Mouse (Mus musculus) lung, embryonic 14.5 days (tissue): ENCODE measurements around the gene Rpl19. TPM values are rescaled to one million over a fixed set of nuclear protein-coding genes. Genes with fewer than 3 reads are reported as not detected.

Source experiments
- ATAC-seq: fragments of 200-750 bp; cut with Nextera tagmentation; 2 replicates; pipeline ENCODE4 v1.8.0; 2017; ENCODE audit warnings: mild to moderate bottlenecking, moderate TSS enrichment, moderate library complexity; ENCODE audit not compliant: insufficient read depth
- DNase-seq: peaks from one replicate; pipeline ENCODE4 v3.0.0-alpha.2; 2015
- H3K27ac ChIP-seq: fragments of 300-500 bp; sonication (generic); 2 replicates; pipeline ENCODE4 v1.5.1; 2014; ENCODE audit warnings: low read depth, mild to moderate bottlenecking, moderate library complexity
- H3K27me3 ChIP-seq: fragments of 300-500 bp; sonication (generic); 2 replicates; pipeline ENCODE4 v1.6.1; 2014; ENCODE audit warnings: low read length, control low read depth; ENCODE audit not compliant: insufficient read depth
- H3K36me3 ChIP-seq: fragments of 300-500 bp; sonication (generic); 2 replicates; pipeline ENCODE4 v1.6.1; 2014; ENCODE audit warnings: control low read depth; ENCODE audit not compliant: insufficient read depth
- H3K4me1 ChIP-seq: fragments of 300-500 bp; sonication (generic); 2 replicates; pipeline ENCODE4 v1.6.1; 2014; ENCODE audit warnings: antibody characterized with exemption, control low read depth; ENCODE audit not compliant: insufficient read depth
- H3K4me2 ChIP-seq: fragments of 300-500 bp; sonication (generic); 2 replicates; pipeline ENCODE4 v1.6.1; 2014; ENCODE audit warnings: mild to moderate bottlenecking
- H3K4me3 ChIP-seq: fragments of 300-500 bp; sonication (generic); 2 replicates; pipeline ENCODE4 v1.5.1; 2014; ENCODE audit warnings: low read depth, low read length
- H3K9ac ChIP-seq: fragments of 300-500 bp; sonication (generic); 2 replicates; pipeline ENCODE4 v1.6.1; 2014
- H3K9me3 ChIP-seq: fragments of 300-500 bp; sonication (generic); 2 replicates; pipeline ENCODE4 v1.6.1; 2016; ENCODE audit warnings: low read depth, low read length, control low read depth
- CTCF ChIP-seq: IDR thresholded peaks from 2 replicates; pipeline ENCODE4 v1.5.1; 2016; ENCODE audit warnings: antibody characterized with exemption, low read depth
- WGBS: fragments of 180-500 bp; shearing (Covaris S2); extraction: QIAGEN DNeasy Blood & Tissue Kit; methylation state at CpG from one replicate; pipeline ENCODE4 v1.1.7; 2014; 5-methylcytosine and 5-hydroxymethylcytosine counted together
- polyA plus RNA-seq: library from polyadenylated mRNA; unstranded; fragments of >200 nt; fragmentation: Nextera tagmentation; extraction: Ambion mirVana; gene quantifications from 2 replicates; pipeline ENCODE4 v1.2.1, GENCODE M21; 2014

Gene Rpl19
- polyA plus RNA-seq, 1 experiment from 2014 or later, result 1,171 TPM

DNA sequence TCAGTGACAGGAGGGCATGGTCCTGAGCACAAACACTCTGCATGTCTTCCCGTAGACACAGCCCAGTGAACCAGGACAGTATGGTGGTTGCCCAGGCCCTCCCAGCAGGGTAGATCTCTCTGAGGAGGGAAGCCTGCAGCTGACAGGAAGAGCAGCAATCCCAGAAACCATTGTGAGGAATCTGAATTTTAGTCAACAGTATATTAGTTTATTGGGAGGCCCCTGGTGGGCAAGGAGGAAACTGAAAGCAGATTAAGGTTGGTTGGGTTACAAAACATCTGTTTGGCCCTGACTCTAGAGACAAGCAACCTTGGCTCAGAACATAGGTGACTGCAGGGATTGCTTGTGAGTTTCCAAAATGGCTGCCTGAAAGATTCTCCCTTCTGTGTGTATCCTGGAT, 42.5 kb upstream of the Rpl19 start:
- 63% methylated on average over 1 of the region's 1 CpGs for WGBS
- Histone ChIP-seq H3K36me3 (no peaks in the 10 kb centered on the region), H3K4me2 (no peak overlapping the region), H3K4me3 (no peak overlapping the region), H3K9me3 (no peaks in the 10 kb centered on the region), H3K27ac (no peak overlapping the region), H3K9ac (no peak overlapping the region), H3K27me3 (peaks cover 24% of the 10 kb centered on the region), H3K4me1 (no peaks in the 10 kb centered on the region)
- no peak for ATAC-seq
- no peak for DNase-seq
- peak; percentile 12; the same call in 1 of the 2 replicates for TF ChIP-seq CTCF

DNA sequence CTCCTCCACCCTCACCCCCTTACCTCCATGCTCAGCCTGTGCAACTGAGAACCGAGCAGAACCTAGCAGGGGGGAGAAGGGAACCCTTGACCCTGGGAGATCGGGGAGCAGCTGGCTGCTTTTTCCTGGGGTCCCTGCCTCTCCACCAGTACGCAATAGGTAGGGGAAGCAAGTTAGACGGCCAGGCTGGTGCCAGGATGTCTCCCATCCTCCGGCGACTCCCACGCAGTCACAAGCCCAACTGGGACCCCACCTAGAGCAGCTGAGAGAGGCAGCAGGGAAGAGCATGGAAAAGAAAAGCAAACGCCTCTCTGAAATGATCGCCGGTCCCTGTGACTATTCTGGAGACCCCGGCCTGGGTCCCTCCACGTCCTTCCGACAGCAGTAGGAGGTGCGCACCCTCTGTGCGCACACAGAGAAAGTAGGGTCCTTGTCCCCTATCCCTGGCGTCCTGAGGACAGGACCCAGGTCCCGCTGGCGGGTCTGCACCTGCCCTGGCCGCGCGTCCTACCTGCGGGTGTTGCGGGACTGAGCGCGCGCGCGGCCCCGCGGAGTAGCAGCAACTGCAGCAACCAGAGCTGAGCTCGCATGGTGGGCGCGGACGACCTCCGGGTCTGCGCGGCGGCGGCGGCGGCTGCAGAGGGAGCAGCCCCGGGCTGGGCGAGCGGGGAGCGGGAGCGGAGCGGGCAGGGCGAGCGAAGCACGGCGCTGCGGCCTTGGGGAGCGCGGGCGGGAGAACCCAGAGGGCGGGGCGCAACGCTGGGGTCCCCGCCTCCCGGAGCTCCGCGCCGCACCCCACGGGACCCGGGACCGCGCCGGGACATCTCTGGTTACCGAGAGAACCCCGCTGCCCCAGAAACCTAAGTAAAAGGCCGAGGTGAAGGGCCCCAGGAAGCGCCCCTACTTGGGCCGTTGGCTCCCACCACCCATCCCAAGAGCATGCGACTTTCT, 40.5 kb upstream of the Rpl19 start, which contains the start of gene Plxdc1:
Gene Plxdc1 (minus strand): TSS at position 718 of the 951 bp plus-strand sequence.
- Histone ChIP-seq H3K36me3 (no peaks in the 10 kb centered on the region), H3K4me2 (peak within 1 kb of the TSS; percentile 95), H3K4me3 (peak within 1 kb of the TSS; percentile 87), H3K9me3 (no peaks in the 10 kb centered on the region), H3K27ac (no peak within 1 kb of the TSS), H3K27me3 (peaks cover 24% of the 10 kb centered on the region), H3K9ac (peak within 1 kb of the TSS; percentile 54), H3K4me1 (no peaks in the 10 kb centered on the region)
- 2% methylated on average over 74 of the region's 74 CpGs for WGBS
- DNase-seq, result peak; percentile 43
- ATAC-seq, result no peak
- no peak for TF ChIP-seq CTCF

DNA sequence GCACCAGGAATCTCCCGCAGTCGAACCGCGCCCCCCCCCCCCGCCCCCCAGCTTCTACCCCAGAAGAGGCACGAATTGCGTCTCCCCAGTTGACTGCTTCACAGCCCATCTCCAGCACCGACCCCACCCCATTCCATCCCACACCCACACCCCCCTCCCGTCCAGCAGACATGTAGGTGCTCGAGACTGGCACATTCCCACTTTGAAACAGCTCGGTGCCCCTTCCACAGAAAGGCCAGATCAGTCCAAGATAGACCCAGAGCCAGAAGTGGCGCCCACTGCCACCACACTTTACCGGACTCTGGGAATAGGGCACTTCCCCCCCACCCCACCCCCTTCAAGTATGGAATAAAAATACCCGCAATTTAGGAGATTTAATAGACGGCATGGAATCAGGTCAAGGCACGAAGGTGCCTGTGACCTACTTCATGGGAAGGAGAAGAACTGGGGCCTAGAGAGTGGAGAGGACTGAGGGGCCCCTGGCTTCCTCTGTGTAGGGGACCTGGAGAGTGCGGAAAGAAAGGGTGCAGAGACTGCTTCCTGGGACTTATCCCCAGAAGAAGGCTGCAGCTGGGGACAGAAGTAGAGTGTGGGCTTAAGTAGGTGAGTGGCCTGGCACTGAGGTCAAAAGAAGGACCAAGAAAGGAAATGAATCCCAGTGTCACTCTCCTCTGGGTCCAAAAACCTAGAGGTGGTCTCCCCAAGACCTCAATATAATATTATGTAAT, 39.6 kb upstream of the Rpl19 start:
- Histone ChIP-seq H3K4me2 (peak overlapping the region; percentile 95), H3K4me1 (no peaks in the 10 kb centered on the region), H3K4me3 (peak overlapping the region; percentile 87), H3K9ac (peak overlapping the region; percentile 54; the same call in 1 of the 2 replicates), H3K9me3 (no peaks in the 10 kb centered on the region), H3K27ac (no peak overlapping the region), H3K27me3 (peaks cover 24% of the 10 kb centered on the region), H3K36me3 (no peaks in the 10 kb centered on the region)
- DNase-seq, result no peak
- TF ChIP-seq CTCF, result no peak
- 25% methylated on average over 14 of the region's 17 CpGs for WGBS
- no peak for ATAC-seq

DNA sequence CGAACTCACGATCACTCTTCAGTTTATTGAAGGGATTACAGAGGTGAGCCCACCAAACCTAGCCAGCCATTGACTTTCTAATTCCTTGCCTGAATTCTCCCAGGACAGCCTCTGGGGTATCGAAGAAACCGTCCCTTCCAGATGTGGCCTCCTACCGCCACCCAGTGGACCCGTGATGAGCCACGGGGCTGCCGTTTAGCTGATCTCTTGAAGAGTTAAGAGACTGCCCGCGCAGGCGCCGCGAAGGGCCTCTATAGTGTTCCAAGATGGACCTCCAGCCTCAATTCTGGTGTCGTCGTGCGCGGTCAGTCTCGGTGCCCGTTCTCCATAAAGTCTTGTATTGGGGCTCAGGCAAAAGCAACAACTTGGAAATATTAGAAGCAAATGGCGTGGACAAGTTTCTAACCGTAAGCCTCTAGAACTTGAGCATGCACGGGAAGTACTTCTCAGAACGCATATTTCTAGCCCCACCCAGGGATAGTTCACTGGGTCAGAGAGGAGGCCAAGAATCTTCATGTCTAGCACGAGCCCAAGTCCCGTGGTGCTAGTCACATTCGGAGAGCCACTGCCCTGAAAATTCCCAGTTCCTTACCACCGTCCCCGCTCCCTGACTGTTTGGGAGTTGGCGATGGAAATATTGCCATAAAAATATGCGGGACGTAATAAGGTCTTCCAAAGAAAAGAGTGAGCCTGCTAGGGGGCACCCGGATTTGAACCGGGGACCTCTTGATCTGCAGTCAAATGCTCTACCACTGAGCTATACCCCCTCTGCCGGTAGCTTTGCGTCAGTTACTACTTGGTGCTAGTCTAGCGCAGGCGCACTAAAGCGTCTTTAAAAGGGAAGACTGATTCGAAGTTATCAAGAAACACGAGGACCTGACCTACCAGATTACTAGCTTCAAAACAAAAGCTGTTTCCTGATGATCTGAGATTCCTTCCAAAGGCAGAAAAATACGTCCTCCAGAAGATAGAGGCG, 38.7 kb upstream of the Rpl19 start:
- H3K9me3 ChIP-seq, result no peaks in the 10 kb centered on the region
- ATAC-seq (peak; percentile 86), DNase-seq (peak; percentile 98)
- TF ChIP-seq CTCF, result peak; percentile 88
- peak overlapping the region; percentile 93 for H3K27ac ChIP-seq
- H3K4me3 ChIP-seq, result peak overlapping the region; percentile 87
- H3K4me2 ChIP-seq, result peak overlapping the region; percentile 95
- H3K4me1 ChIP-seq, result no peaks in the 10 kb centered on the region
- peaks cover 24% of the 10 kb centered on the region for H3K27me3 ChIP-seq
- WGBS, result under 1% methylated on average over 42 of the region's 42 CpGs
- no peaks in the 10 kb centered on the region for H3K36me3 ChIP-seq
- H3K9ac ChIP-seq, result peak overlapping the region; percentile 82

DNA sequence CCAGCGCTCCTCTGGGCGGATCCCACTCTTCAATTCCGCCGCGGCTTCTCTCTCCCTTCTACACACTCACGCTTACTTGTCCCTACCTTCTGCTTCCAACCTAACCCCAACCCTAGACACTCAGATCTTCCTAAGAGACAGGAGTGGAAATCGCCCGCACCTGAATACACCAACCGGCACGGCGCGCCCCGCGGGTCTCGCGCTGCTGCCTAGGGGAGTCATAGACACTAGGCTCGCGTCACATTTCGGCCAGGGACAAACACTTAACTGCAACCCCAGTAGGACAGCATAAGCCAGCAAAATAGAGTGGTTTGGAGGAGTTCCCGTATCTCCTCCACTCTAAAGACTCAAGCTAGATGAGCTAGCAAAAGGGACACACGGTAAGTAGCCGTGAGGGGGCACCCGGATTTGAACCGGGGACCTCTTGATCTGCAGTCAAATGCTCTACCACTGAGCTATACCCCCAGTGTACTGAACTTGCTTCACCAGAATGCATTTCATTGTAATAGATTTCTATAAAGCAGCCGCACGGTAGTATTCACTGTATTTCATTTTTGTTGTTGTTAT, 37.9 kb upstream of the Rpl19 start:
- H3K9me3 ChIP-seq, result no peaks in the 10 kb centered on the region
- under 1% methylated on average over 26 of the region's 26 CpGs for WGBS
- H3K4me2 ChIP-seq, result peak overlapping the region; percentile 95
- no peaks in the 10 kb centered on the region for H3K4me1 ChIP-seq
- peak overlapping the region; percentile 93 for H3K27ac ChIP-seq
- peaks cover 24% of the 10 kb centered on the region for H3K27me3 ChIP-seq
- peak; percentile 86 for ATAC-seq
- no peaks in the 10 kb centered on the region for H3K36me3 ChIP-seq
- peak overlapping the region; percentile 82 for H3K9ac ChIP-seq
- H3K4me3 ChIP-seq, result peak overlapping the region; percentile 87
- TF ChIP-seq CTCF, result no peak
- DNase-seq, result peak; percentile 97

DNA sequence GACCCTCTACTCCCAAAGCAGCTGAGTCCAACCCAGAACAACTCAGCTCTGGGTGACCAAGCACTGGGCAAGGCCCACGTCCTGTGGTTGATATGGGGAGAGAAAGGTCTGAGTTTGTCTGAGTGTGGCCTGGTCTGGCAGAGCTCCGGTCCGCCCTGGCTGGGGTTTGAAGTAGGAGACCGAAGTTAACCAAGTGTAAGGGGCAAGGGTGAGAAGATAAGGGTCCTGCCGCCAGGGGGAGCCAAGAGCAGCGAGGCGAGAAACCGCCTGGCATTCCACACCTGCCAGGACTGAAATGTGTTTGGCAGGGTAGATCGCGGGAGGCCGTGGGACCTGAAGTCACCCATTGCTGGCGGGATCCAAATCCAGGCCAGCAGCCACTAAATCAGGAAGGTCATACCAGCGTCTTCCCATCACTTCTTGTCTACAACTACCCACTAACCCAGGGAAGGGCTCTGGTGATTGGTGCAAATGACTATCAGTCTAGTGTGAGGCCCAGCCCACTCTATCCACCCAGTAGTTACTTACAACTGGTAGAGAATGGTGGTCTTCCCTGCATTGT, 31.9 kb upstream of the Rpl19 start:
- ATAC-seq, result peak; percentile 28
- H3K27ac ChIP-seq, result no peak overlapping the region
- H3K4me2 ChIP-seq, result peak overlapping the region; percentile 95
- TF ChIP-seq CTCF, result peak; percentile 85
- H3K4me3 ChIP-seq, result peak overlapping the region; percentile 51
- H3K27me3 ChIP-seq, result no peaks in the 10 kb centered on the region
- 0 out of 2 replicates have a peak, but pooled peaks cover 9% of the 10 kb centered on the region for H3K4me1 ChIP-seq
- WGBS, result 10% methylated on average over 13 of the region's 13 CpGs
- DNase-seq, result peak; percentile 79
- no peak overlapping the region for H3K9ac ChIP-seq
- H3K36me3 ChIP-seq, result no peaks in the 10 kb centered on the region
- no peaks in the 10 kb centered on the region for H3K9me3 ChIP-seq
